Mouse (Mus musculus) heart, adult 2 months (tissue): ENCODE measurements around the gene Ssna1. TPM values are rescaled to one million over a fixed set of nuclear protein-coding genes. Genes with fewer than 3 reads are reported as not detected.
"Not testable (repeated sequence)": the region's sequence is repeated elsewhere in the genome, so short reads cannot be mapped to it uniquely, and the experiment has no call there.

Experiments used
- DNase-seq, 2 experiments: peaks; one replicate each; pipeline ENCODE4 v3.0.0; 2021
- H3K27ac ChIP-seq: fragments of 200-600 bp; 2 replicates; pipeline ENCODE4 v1.8.1; 2022
- H3K27me3 ChIP-seq: fragments of 200-500 bp; 2 replicates; pipeline ENCODE4 v1.6.1; 2012; ENCODE audit warnings: mild to moderate bottlenecking, low read length, inconsistent platforms, mixed read lengths; ENCODE audit not compliant: control insufficient read depth, insufficient read depth
- H3K36me3 ChIP-seq: fragments of 200-500 bp; 2 replicates; pipeline ENCODE4 v1.6.1; 2012; ENCODE audit warnings: low read length, inconsistent platforms; ENCODE audit not compliant: control insufficient read depth, insufficient read depth
- H3K4me1 ChIP-seq: fragments of 200-500 bp; 2 replicates; pipeline ENCODE4 v1.6.1; 2011; ENCODE audit warnings: low read length; ENCODE audit not compliant: control insufficient read depth, insufficient read depth
- H3K4me3 ChIP-seq: fragments of 200-600 bp; 2 replicates; pipeline ENCODE4 v1.8.1; 2022
- H3K79me2 ChIP-seq: fragments of 200-500 bp; replicated peaks from 2 replicates; pipeline ENCODE4 v1.6.1; 2012; ENCODE audit warnings: mild to moderate bottlenecking, inconsistent platforms, low read length, moderate library complexity, mixed read lengths; ENCODE audit not compliant: control insufficient read depth, insufficient read depth
- H3K9ac ChIP-seq: fragments of 200-500 bp; 2 replicates; pipeline ENCODE4 v1.6.1; 2012; ENCODE audit warnings: low read depth, mild to moderate bottlenecking, control low read depth, inconsistent platforms, low read length, mixed read lengths
- CTCF ChIP-seq: fragments of 200-600 bp; IDR thresholded peaks from 2 replicates; pipeline ENCODE4 v1.8.1; 2022; ENCODE audit warnings: antibody characterized with exemption, mild to moderate bottlenecking, moderate library complexity
- EP300 ChIP-seq: fragments of 200-500 bp; IDR thresholded peaks from 2 replicates; pipeline ENCODE4 v1.6.1; 2011; ENCODE audit warnings: low read depth, low read length, control low read depth; ENCODE audit not compliant: insufficient read depth
- POLR2A ChIP-seq: fragments of 200-500 bp; IDR thresholded peaks from 2 replicates; pipeline ENCODE4 v1.6.1; 2011; ENCODE audit warnings: mild to moderate bottlenecking, low read depth, low read length, control low read depth; ENCODE audit not compliant: insufficient read depth
- WGBS: fragments of 180-500 bp; shearing (Covaris S2); methylation state at CpG from one replicate; pipeline ENCODE4 v1.1.7; 2018; 5-methylcytosine and 5-hydroxymethylcytosine counted together
- intact Hi-C: fragments of 180-260 bp; cut with DNase I; formaldehyde crosslinking; loops from one replicate; pipeline ENCODE4 v1.15.1; 2025
- polyA plus RNA-seq: library from polyadenylated mRNA; depleted of rRNA; stranded (reverse); fragments of >200 nt; gene quantifications from 2 replicates; pipeline ENCODE4 v1.2.3, GENCODE M21; 2012
- total RNA-seq, 2 experiments: library from RNA; stranded (reverse); gene quantifications; 2 replicates each; pipeline ENCODE4 v1.2.3; 2021

The Ssna1 gene
- total and polyA plus RNA-seq, 3 experiments: 33.1 to 41.5 (median 39.7) TPM

GRCm38 (mm10) chr2:25262291-25262767 is 9.9 kb downstream of the Ssna1 start, which contains the start of gene Tprn:
TSS of gene Tprn (plus strand) at chr2:25262618.
- WGBS: under 1% methylated on average over 39 of the region's 39 CpGs
- Histone ChIP-seq H3K4me1 (peaks cover 20% of the 10 kb centered on the region), H3K36me3 (no peaks in the 10 kb centered on the region), H3K9ac (peak within 1 kb of the TSS; percentile 79), H3K27ac (peak within 1 kb of the TSS; percentile 82), H3K27me3 (no peaks in the 10 kb centered on the region), H3K4me3 (peak within 1 kb of the TSS; percentile 96), H3K79me2 (no peaks in the 10 kb centered on the region)
- intact Hi-C loops: no loop called here
- TF ChIP-seq POLR2A: peak; percentile 57
- no peak for TF ChIP-seq EP300
- peak; percentile 19 for TF ChIP-seq CTCF
- DNase-seq: peak; percentile 91 to 96

GRCm38 (mm10) chr2:25261870-25262269 is 10.4 kb downstream of the Ssna1 start:
- intact Hi-C loops: no loop called here

GRCm38 (mm10) chr2:25258887-25259286 is 13.4 kb downstream of the Ssna1 start:
- DNase-seq: no peak
- Histone ChIP-seq H3K4me1 (peaks cover 3% of the 10 kb centered on the region), H3K36me3 (peaks cover 2% of the 10 kb centered on the region; the same call in 1 of the 2 replicates), H3K27ac (no peak overlapping the region), H3K4me3 (no peak overlapping the region), H3K79me2 (no peaks in the 10 kb centered on the region), H3K27me3 (no peaks in the 10 kb centered on the region), H3K9ac (no peak overlapping the region)
- TF ChIP-seq CTCF (peak; percentile 73), POLR2A (no peak)
- intact Hi-C loops: loop anchor here (2.0 to 10.0 kb wide), 2 partner anchors 34 to 134 kb away; no protein-coding TSS in a partner anchor
- 53% methylated on average over 2 of the region's 2 CpGs for WGBS

More at GRCm38 (mm10) chr2:25261870-25262269, 10.4 kb downstream of the Ssna1 start:
- Histone ChIP-seq H3K79me2 (no peaks in the 10 kb centered on the region), H3K9ac (peak overlapping the region; percentile 32), H3K4me1 (peaks cover 15% of the 10 kb centered on the region), H3K27ac (peak overlapping the region; percentile 82), H3K27me3 (no peaks in the 10 kb centered on the region), H3K4me3 (peak overlapping the region; percentile 96), H3K36me3 (no peaks in the 10 kb centered on the region)
- 44% methylated on average over 12 of the region's 12 CpGs for WGBS
- no peak for DNase-seq
- TF ChIP-seq EP300: no peak
- no peak for TF ChIP-seq POLR2A
- TF ChIP-seq CTCF: no peak

- not testable (repeated sequence) for H3K4me1 ChIP-seq, H3K27me3 ChIP-seq, H3K36me3 ChIP-seq, H3K9ac ChIP-seq, H3K79me2 ChIP-seq, H3K4me3 ChIP-seq, H3K27ac ChIP-seq, DNase-seq
- intact Hi-C loops: loop anchor here (10.0 kb wide), 1 partner anchor 132 kb away; no protein-coding TSS in a partner anchor
- 85% methylated on average over 5 of the region's 5 CpGs for WGBS
Observed at GRCm38 (mm10) chr2:25257250-25257649, 15.0 kb downstream of the Ssna1 start.

- WGBS: 52% methylated on average over 12 of the region's 12 CpGs
- intact Hi-C loops: loop anchor here (10.0 kb wide), 1 partner anchor 132 kb away; no protein-coding TSS in a partner anchor
- DNase-seq: not testable (repeated sequence)
Observed at GRCm38 (mm10) chr2:25256443-25257109, 15.7 kb downstream of the Ssna1 start.

GRCm38 (mm10) chr2:25255284-25255779 is 16.9 kb downstream of the Ssna1 start, which contains the start of gene Tmem203:
TSS of gene Tmem203 (plus strand) at chr2:25255439.
- under 1% methylated on average over 39 of the region's 39 CpGs for WGBS
- Histone ChIP-seq H3K36me3 (peaks cover 2% of the 10 kb centered on the region; the same call in 1 of the 2 replicates), H3K4me1 (peaks cover 3% of the 10 kb centered on the region), H3K79me2 (no peaks in the 10 kb centered on the region), H3K27ac (peak within 1 kb of the TSS; percentile 91), H3K27me3 (no peaks in the 10 kb centered on the region), H3K9ac (peak within 1 kb of the TSS; percentile 89), H3K4me3 (peak within 1 kb of the TSS; percentile 98)
- TF ChIP-seq EP300 (peak; percentile 90), POLR2A (peak; percentile 80), CTCF (no peak)
- peak; percentile 88 to 93 for DNase-seq
- intact Hi-C loops: loop anchor here (1.0 to 10.0 kb wide), 5 partner anchors 17 to 131 kb away; partner anchors contain the start of genes Anapc2, Man1b1 and Ssna1

More at GRCm38 (mm10) chr2:25256443-25257109, 15.7 kb downstream of the Ssna1 start:
- H3K27ac ChIP-seq, H3K4me1 ChIP-seq, H3K27me3 ChIP-seq, H3K36me3 ChIP-seq, H3K79me2 ChIP-seq, H3K4me3 ChIP-seq: not testable (repeated sequence)
- peak; percentile 58 for TF ChIP-seq CTCF
- H3K9ac ChIP-seq: 0 out of 2 replicates have a peak overlapping the region, but pooled peaks have one; percentile 23
